Mouse (Mus musculus) heart, postnatal 10 days (tissue): ENCODE data around the gene Itpr2. TPM values are rescaled to one million over a fixed set of nuclear protein-coding genes. Genes with fewer than 3 reads are reported as not detected.

ENCODE experiments used
- DNase-seq, 2 experiments: peaks; one replicate each; pipeline ENCODE4 v3.0.0; 2021
- intact Hi-C: fragments of 180-260 bp; cut with DNase I; formaldehyde crosslinking; loops from one replicate; pipeline ENCODE4 v1.15.1; 2025
- total RNA-seq, 2 experiments: library from RNA; stranded (reverse); gene quantifications; 2 replicates each; pipeline ENCODE4 v1.2.3; 2021

Itpr2 gene
- total RNA-seq, 2 experiments from 2014 or later = 31.5 to 41.9 TPM

GRCm38 (mm10) chr6:146107117-146107832 lies 394.7 kb downstream of the Itpr2 start:
- no peak for DNase-seq
- intact Hi-C loops = no loop called here

DNA sequence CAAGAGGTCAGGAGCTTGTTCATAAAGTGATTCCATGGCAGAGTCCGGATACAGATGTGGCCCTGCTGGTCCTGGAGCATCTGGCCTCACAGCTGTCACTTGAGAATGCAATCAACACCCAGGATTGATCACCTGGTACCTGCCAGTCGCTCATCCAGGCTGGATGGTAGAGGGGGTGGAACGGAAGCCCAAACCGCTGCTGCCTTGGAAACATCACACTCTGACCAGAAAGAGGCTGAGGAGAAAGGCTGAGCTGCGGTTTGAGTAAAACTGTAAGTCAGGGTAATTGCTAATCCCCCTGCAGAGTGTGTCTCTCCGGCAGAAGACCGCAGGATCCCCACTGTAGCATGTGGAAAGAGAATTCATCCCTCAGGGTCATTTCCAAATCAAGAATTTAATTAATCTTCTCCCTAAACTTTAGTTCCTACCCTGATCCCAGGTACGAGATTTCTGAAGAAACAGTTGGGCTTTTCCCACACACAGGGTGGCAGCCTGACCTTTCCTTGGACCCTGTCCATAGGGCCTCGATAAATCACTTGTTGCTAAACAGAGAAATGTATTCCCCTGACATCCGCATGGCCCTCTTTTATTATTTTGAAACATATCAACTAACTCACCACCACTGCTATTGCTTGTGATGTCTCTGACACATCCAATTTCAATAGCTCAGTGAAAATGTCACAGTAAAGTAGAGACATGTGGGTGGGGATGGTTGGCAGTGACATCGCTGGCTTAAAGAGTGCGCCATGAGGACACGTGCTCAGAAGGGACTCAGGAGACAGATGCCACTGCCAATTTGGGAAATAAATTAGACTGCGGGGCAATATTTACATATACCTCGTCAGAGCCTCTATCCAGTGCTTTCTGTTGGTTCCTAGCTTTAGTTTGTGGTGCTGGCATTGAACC lies 418.7 kb downstream of the Itpr2 start:
- intact Hi-C loops = no loop called here
- DNase-seq = no peak

DNA sequence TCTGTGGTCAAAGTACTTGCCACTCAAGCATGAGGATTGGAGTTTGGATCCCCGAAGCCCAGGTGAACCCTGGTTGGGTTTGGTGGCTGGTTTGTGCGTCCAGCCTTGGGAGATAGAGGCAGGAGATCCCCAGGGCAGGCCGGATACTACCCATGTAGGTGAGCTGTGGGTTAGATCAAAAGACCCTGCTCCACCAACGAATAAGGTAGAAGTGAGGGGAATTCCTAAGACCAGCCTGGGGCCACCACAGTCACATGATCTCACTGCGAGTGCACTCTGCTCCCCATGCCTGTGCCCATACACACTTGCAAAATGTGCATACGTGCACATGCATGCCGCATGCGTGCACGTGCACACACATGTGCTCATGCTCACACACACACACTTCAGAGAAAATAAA lies 419.5 kb downstream of the Itpr2 start:
- DNase-seq = no peak
- intact Hi-C loops = no loop called here

- intact Hi-C loops = no loop called here
- DNase-seq = no peak
These were observed 420.4 kb downstream of the Itpr2 start for GRCm38 (mm10) chr6:146081578-146081977.

GRCm38 (mm10) chr6:146080546-146081512 lies 421.2 kb downstream of the Itpr2 start:
- DNase-seq = no peak

DNA sequence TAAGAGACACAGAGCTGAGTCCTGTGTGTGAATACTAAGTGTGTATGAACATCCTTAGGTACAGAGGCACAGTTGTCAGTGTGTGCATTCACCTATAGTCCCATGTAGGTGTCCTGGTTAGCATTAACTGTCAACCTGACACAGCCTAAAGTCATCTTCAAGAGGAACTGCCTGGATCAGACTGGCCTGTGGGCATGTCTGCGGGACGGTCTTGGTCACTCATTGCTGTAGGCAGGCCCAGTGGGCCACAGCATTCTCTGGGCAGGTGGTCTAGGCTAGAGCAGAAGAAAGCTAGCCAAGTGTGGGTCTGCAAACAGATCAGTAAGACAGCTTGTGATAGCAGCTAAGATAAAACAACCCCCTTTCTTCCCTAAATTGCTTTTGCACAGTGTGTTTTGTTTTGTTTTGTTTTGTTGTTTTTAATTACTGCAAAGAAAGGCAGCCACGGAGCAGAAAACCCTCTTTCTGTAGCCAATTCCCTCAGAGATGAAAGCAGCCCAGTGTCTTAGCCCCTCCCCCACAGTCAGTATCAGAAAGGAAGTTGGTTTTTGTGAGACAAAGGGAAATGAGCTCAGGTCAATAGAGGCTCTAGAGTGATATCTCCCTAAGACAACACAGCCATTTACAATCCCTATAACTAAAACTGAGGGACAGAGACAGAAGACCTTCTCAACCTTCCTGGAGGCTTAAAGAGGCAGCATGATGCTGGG lies 422.1 kb downstream of the Itpr2 start:
- DNase-seq = peak in 1 of 2 experiments; percentile 24
- intact Hi-C loops = loop anchor here (1.0 kb wide), 1 partner anchor 192 kb away; no protein-coding TSS in a partner anchor

More at GRCm38 (mm10) chr6:146080546-146081512, 421.2 kb downstream of the Itpr2 start:
- intact Hi-C loops = no loop called here

DNA sequence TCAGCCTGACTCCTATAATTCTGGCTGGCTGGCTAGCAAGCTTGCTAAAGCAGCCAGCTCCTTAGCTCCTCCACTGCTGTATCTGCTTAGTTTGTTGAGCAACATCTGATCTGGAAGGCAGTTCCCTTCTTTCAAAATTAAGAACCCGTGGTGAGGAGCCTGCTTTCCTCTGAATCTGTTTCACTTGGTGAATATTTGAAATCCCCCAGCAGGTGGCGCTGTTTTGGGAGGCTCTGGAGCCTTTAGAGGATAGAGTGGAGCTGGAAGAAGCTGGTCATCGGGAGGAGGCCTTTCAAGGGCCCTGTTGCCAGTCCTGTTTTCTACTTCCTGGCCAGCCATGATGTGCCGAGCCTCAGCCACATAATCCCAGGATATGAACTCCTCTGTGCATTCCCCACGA lies 422.8 kb downstream of the Itpr2 start:
- DNase-seq = peak; percentile 79 to 90
- intact Hi-C loops = loop anchor here (1.0 kb wide), 1 partner anchor 193 kb away; no protein-coding TSS in a partner anchor

DNA sequence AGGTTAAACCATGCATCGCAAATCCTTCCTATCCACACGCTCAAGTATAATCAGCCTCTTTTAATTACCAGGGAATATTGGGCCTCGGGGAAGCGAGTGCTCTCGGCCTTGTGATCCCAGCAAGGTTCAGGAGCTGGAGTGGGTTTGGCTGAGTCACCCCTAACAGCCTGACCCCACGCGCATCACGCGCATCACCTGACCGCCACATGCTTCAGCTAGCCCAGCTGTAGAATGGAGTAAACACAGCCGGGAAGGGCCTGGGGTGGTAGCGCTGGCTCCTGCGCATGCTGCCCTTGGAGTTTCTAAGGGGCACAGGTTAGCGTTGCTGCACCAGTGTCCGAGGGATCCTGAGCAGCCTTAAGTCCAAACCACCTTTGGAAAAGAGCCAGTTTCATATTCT lies 423.9 kb downstream of the Itpr2 start:
- intact Hi-C loops = no loop called here
- no peak for DNase-seq

- peak in 1 of 2 experiments; percentile 25 for DNase-seq
- intact Hi-C loops = no loop called here
These were observed 424.7 kb downstream of the Itpr2 start for GRCm38 (mm10) chr6:146077124-146077889.

DNA sequence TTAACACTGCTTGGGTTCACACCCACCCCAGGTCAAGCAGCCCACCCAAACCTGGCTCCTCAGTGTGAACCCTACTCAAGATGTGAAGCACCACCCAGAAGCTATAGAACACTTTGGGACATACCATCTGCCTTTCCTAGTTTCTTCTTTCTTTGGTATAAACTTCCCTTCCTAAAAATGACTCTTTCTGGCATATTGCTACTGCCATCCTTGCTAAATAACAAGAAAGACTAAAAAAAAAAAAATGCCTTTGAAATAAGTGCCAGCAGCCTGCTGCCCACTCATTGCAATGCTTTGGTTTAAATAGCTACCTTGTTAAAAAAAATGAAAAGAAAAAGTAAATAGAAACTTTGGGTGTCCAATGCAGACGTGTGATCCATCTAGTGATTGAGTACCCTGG lies 429.2 kb downstream of the Itpr2 start:
- intact Hi-C loops = no loop called here
- DNase-seq = no peak

DNA sequence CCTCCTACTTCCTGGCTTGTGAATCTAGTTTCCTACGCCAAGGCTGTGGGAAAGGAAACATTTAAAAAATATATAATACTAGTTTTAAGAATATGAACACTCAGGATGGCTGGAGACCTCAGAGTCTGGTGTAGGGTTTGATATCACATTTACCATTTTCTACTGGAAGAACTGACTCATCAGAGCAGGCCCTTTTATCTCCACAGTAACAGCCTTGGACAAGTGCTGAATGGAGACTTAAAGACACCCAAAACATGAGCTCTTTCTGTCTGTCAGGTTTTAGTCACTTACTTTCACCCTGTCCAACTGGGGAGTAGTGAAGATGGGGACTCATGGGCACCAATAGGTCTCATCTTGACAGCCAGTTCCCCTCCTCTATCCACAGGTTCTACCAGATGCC lies 430.1 kb downstream of the Itpr2 start:
- DNase-seq = no peak
- intact Hi-C loops = no loop called here

Other genes starting within 250 kb of the Itpr2 start
- 10 to 100 TPM; 61.6 to 65.4 TPM for gene Fgfr1op2, start 75.0 kb upstream of the Itpr2 start, total RNA-seq
- gene Ints13, start 75.6 kb upstream of the Itpr2 start, total RNA-seq = 10 to 100 TPM; 22.7 to 27.6 TPM
- gene Med21, start 140.3 kb upstream of the Itpr2 start, total RNA-seq = 10 to 100 TPM; 53.8 to 59.7 TPM
- 10 to 100 TPM; 23.4 to 27.1 TPM for gene Tm7sf3, start 140.6 kb upstream of the Itpr2 start, total RNA-seq
- gene Stk38l, start 222.8 kb upstream of the Itpr2 start, total RNA-seq = 10 to 100 TPM; 18.7 to 19.1 TPM